Mouse (Mus musculus) limb, embryonic 11.5 days (tissue): ENCODE data around the gene Mgat2. TPM values are rescaled to one million over a fixed set of nuclear protein-coding genes. Genes with fewer than 3 reads are reported as not detected.
A peak's percentile ranks its signal among the peaks of the same experiment; 100 is the strongest.

ENCODE experiments used
- ATAC-seq: fragments of 200-750 bp; cut with Nextera tagmentation; 2 replicates; pipeline ENCODE4 v1.8.0; 2017; ENCODE audit warnings: low read depth; ENCODE audit not compliant: insufficient number of reproducible peaks, low FRiP score, low TSS enrichment
- DNase-seq: peaks from one replicate; pipeline ENCODE4 v3.0.0-alpha.2; 2015; ENCODE audit warnings: low spot score
- H3K27ac ChIP-seq: fragments of 300-500 bp; sonication (generic); replicated peaks from 2 replicates; pipeline ENCODE4 v1.5.1; 2014; ENCODE audit warnings: low read depth, mild to moderate bottlenecking, low read length
- H3K27me3 ChIP-seq: fragments of 300-500 bp; sonication (generic); 2 replicates; pipeline ENCODE4 v1.6.1; 2014; ENCODE audit warnings: mild to moderate bottlenecking, low read length, mixed read lengths; ENCODE audit not compliant: control insufficient read depth, insufficient read depth
- H3K36me3 ChIP-seq: fragments of 300-500 bp; sonication (generic); 2 replicates; pipeline ENCODE4 v1.6.1; 2014; ENCODE audit warnings: mild to moderate bottlenecking, low read length, moderate library complexity, mixed read lengths; ENCODE audit not compliant: control insufficient read depth, insufficient read depth
- H3K4me1 ChIP-seq: fragments of 300-500 bp; sonication (generic); 2 replicates; pipeline ENCODE4 v1.6.1; 2014; ENCODE audit warnings: low read length, mixed read lengths; ENCODE audit not compliant: control insufficient read depth, insufficient read depth
- H3K4me2 ChIP-seq: fragments of 300-500 bp; sonication (generic); 2 replicates; pipeline ENCODE4 v1.6.1; 2014; ENCODE audit warnings: low read depth, mild to moderate bottlenecking, moderate library complexity; ENCODE audit not compliant: severe bottlenecking
- H3K4me3 ChIP-seq: fragments of 300-500 bp; sonication (generic); 2 replicates; pipeline ENCODE4 v1.5.1; 2014; ENCODE audit warnings: low read depth, low read length
- H3K9ac ChIP-seq: fragments of 300-500 bp; sonication (generic); 2 replicates; pipeline ENCODE4 v1.6.1; 2014; ENCODE audit warnings: mild to moderate bottlenecking, low read length
- H3K9me3 ChIP-seq: fragments of 300-500 bp; sonication (generic); 2 replicates; pipeline ENCODE4 v1.6.1; 2016; ENCODE audit warnings: low read length; ENCODE audit not compliant: control insufficient read depth
- WGBS: fragments of 180-500 bp; shearing (Covaris S2); extraction: QIAGEN DNeasy Blood & Tissue Kit; methylation state at CpG from one replicate; pipeline ENCODE4 v1.1.7; 2014; 5-methylcytosine and 5-hydroxymethylcytosine counted together
- polyA plus RNA-seq: library from polyadenylated mRNA; unstranded; fragments of >200 nt; fragmentation: Nextera tagmentation; extraction: Ambion mirVana; gene quantifications from 2 replicates; pipeline ENCODE4 v1.2.1, GENCODE M21; 2014

Gene Mgat2
- polyA plus RNA-seq, 1 experiment from 2014 or later, result 32.3 TPM

GRCm38 (mm10) chr12:69213186-69213777 is 29.3 kb downstream of the Mgat2 start:
- peaks cover 11% of the 10 kb centered on the region for H3K36me3 ChIP-seq
- no peaks in the 10 kb centered on the region for H3K27me3 ChIP-seq
- H3K27ac ChIP-seq, result no peak overlapping the region
- no peak for ATAC-seq
- no peaks in the 10 kb centered on the region for H3K9me3 ChIP-seq
- no peak for DNase-seq
- no peak overlapping the region for H3K9ac ChIP-seq
- no peaks in the 10 kb centered on the region for H3K4me1 ChIP-seq
- 95% methylated on average over 13 of the region's 13 CpGs for WGBS
- no peak overlapping the region for H3K4me3 ChIP-seq
- H3K4me2 ChIP-seq, result no peak overlapping the region

DNA sequence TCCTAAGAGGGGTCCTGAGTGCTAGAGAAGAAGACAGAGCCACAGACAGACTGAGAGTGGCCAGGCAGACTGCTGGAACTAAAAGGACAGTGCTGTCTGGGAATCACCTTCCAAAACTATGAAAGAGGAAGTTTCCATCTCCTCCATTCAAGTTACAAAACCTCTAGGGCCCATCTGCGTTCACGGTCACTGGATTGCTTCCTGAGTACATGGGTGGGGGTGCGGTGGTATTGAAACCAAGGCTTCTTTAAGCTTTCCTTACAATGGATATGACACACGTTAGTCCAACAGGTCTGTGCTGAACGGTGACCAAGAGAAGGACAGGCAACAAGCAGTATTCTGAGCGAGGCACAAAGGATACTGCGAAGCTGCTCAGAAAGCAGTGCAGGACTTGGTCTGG is 30.4 kb downstream of the Mgat2 start:
- Histone ChIP-seq H3K9ac (no peak overlapping the region), H3K36me3 (peaks cover 8% of the 10 kb centered on the region), H3K4me1 (no peaks in the 10 kb centered on the region), H3K27me3 (no peaks in the 10 kb centered on the region), H3K4me2 (no peak overlapping the region), H3K9me3 (no peaks in the 10 kb centered on the region), H3K27ac (no peak overlapping the region), H3K4me3 (no peak overlapping the region)
- 93% methylated on average over 7 of the region's 7 CpGs for WGBS
- no peak for DNase-seq
- no peak for ATAC-seq

- H3K27ac ChIP-seq, result no peak overlapping the region
- no peaks in the 10 kb centered on the region for H3K4me1 ChIP-seq
- no peak for ATAC-seq
- 92% methylated on average over 3 of the region's 3 CpGs for WGBS
- no peak overlapping the region for H3K4me3 ChIP-seq
- no peaks in the 10 kb centered on the region for H3K27me3 ChIP-seq
- peaks cover 9% of the 10 kb centered on the region for H3K36me3 ChIP-seq
- no peak overlapping the region for H3K4me2 ChIP-seq
- DNase-seq, result no peak
- H3K9me3 ChIP-seq, result no peaks in the 10 kb centered on the region
- H3K9ac ChIP-seq, result no peak overlapping the region
Measured at GRCm38 (mm10) chr12:69215000-69215785, 31.2 kb downstream of the Mgat2 start.

DNA sequence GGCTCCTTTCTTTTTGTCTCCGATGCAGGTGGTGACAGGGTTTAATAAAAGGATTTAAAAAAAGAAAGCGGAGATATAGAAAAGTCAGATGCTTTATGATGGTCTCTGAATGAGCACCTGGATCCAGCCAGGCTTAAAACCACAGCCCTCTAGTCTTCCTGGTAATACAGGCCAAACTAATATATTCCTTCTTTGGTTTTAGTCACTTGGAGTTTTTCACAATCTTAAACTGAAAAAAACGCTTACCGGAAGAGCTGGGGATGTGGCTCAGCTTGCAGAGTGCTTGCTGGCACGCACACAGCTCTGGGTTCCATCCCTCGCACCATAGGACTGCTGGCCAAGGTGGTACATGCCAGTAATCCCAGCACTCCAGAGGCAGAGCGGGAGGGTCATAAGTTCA is 32.6 kb downstream of the Mgat2 start:
- WGBS, result 93% methylated on average over 7 of the region's 7 CpGs
- Histone ChIP-seq H3K9ac (no peak overlapping the region), H3K27me3 (no peaks in the 10 kb centered on the region), H3K4me3 (no peak overlapping the region), H3K36me3 (peaks cover 12% of the 10 kb centered on the region), H3K4me2 (no peak overlapping the region), H3K27ac (no peak overlapping the region), H3K9me3 (no peaks in the 10 kb centered on the region), H3K4me1 (no peaks in the 10 kb centered on the region)
- no peak for ATAC-seq
- no peak for DNase-seq

GRCm38 (mm10) chr12:69220613-69221277 is 36.8 kb downstream of the Mgat2 start:
- H3K9me3 ChIP-seq, result no peaks in the 10 kb centered on the region
- H3K27ac ChIP-seq, result no peak overlapping the region
- 92% methylated on average over 17 of the region's 19 CpGs for WGBS
- no peaks in the 10 kb centered on the region for H3K27me3 ChIP-seq
- ATAC-seq (no peak), DNase-seq (no peak)
- H3K4me3 ChIP-seq, result no peak overlapping the region
- no peak overlapping the region for H3K4me2 ChIP-seq
- H3K9ac ChIP-seq, result no peak overlapping the region
- H3K4me1 ChIP-seq, result no peaks in the 10 kb centered on the region
- H3K36me3 ChIP-seq, result peaks cover 11% of the 10 kb centered on the region; the same call in 1 of the 2 replicates

DNA sequence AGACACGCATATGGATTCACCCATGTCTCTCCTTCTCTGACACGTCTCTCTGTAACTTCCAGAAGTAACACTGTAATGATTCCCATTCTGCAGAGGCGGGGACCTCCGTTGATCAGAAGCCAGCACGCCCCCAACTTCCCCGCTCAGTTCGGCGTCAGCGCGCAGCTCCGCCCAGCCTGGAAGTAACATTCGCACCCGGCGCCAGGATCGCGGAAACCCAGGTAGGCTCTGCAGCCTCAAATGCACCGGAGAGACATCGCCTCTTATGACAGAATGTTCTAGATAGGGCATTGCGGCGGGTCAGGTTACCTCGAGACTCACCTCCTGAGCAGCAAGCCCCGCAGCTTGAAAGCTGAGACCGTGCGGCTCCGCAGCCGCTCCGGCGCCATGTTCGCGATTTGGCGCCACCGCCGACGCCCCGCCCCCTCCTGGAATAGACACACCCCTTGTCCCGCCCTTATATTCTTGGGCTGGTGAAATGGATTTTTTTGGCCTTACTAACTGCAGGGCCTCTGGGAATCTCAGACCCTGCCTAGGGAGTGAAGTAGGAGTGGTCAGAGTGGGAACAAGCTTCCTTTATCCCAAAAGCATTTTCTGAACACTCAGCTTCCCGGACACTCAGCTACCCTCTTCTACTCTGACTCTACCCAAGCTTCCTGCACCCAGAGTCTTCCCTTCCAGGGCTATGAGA is 44.0 kb downstream of the Mgat2 start, which contains the start of gene Pole2:
Pole2 (minus strand) TSS at position 420 of the 691 bp plus-strand sequence.
- H3K9me3 ChIP-seq, result no peaks in the 10 kb centered on the region
- no peaks in the 10 kb centered on the region for H3K4me1 ChIP-seq
- peak within 1 kb of the TSS; percentile 78 for H3K27ac ChIP-seq
- ATAC-seq, result peak; percentile 92
- peaks cover 3% of the 10 kb centered on the region; the same call in 1 of the 2 replicates for H3K36me3 ChIP-seq
- peak; percentile 90 for DNase-seq
- peak within 1 kb of the TSS; percentile 61 for H3K4me3 ChIP-seq
- no peaks in the 10 kb centered on the region for H3K27me3 ChIP-seq
- WGBS, result under 1% methylated on average over 37 of the region's 37 CpGs
- H3K9ac ChIP-seq, result peak within 1 kb of the TSS; percentile 78
- H3K4me2 ChIP-seq, result peak within 1 kb of the TSS; percentile 45

DNA sequence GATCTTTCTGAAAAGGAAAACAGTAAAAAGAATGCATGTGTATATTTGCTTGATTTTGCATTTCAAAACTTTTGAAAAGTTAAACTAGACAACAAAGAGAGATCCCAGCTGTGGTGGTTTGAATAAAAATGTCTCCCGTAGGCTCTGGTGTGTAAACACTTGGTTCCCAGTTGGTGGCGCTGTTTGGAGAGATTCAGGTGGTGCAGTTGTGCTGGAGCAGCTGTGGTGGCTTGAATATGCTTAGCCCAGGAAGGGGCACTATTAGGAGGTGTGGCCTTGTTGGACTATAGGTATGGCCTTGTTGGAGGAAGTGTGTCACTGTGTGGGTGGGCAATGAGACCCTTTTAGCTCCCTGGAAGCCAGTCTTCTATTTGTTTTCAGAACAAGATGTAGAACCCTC is 45.3 kb downstream of the Mgat2 start:
- ATAC-seq (no peak), DNase-seq (no peak)
- Histone ChIP-seq H3K36me3 (no peaks in the 10 kb centered on the region), H3K4me1 (no peaks in the 10 kb centered on the region), H3K27ac (no peak overlapping the region), H3K4me3 (no peak overlapping the region), H3K27me3 (no peaks in the 10 kb centered on the region), H3K9ac (no peak overlapping the region), H3K4me2 (no peak overlapping the region), H3K9me3 (no peaks in the 10 kb centered on the region)
- 61% methylated on average over 2 of the region's 2 CpGs for WGBS

DNA sequence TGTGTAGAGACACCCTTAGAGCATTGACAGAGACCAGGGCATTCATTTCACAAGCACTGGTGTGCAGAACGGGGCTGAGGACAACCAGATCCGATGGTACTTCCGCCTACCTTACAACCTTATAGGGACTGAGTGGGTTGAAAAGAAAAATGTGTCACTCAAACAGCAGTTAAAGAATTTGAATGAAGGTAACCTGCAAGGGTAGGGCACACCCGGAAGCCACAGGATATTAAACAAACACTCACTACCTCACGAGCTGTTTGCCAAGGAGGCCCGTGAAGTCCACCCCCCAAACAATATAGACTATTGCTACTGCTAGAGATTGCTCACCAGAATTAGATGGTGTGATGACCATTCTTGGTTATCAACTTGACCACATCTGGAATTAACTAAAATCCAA is 51.8 kb downstream of the Mgat2 start:
- Histone ChIP-seq H3K4me2 (no peak overlapping the region), H3K9ac (no peak overlapping the region)
- 86% methylated on average over 6 of the region's 6 CpGs for WGBS

More for the DNA sequence above, 51.8 kb downstream of the Mgat2 start:
- no peak for ATAC-seq
- Histone ChIP-seq H3K4me3 (no peak overlapping the region), H3K27ac (no peak overlapping the region), H3K27me3 (no peaks in the 10 kb centered on the region), H3K36me3 (no peaks in the 10 kb centered on the region), H3K9me3 (no peaks in the 10 kb centered on the region), H3K4me1 (no peaks in the 10 kb centered on the region)
- no peak for DNase-seq
